Mouse (Mus musculus): ENCODE measurements around the gene Aire.

Gene Aire

DNA sequence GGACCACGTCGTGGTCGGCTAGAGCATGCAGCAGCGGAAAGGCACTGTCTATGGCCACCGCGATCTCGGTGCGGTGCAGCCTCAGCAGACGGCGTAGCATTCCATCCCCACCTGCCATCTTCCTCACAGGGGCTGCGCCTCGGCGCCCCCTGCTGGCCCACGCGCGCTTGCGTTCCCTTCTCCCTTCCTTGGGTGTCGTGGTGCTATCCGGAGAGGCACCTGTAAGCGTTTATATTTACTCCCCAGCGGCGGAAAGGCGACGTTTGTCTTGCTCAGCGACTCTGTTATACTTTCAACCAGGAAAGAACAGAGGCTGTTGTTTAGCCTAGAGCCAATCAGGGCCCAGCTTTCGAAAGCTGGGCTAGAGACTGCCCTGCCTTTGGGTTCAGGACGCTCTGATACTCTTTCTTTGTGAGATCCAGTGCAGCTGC, at the start of gene Aire:
Aire (minus strand) TSS at position 205 of the 431 bp plus-strand sequence.
- DNase-seq (ENCODE audit: low spot score in 2 of 2): peak; percentile 12 to 26

DNA sequence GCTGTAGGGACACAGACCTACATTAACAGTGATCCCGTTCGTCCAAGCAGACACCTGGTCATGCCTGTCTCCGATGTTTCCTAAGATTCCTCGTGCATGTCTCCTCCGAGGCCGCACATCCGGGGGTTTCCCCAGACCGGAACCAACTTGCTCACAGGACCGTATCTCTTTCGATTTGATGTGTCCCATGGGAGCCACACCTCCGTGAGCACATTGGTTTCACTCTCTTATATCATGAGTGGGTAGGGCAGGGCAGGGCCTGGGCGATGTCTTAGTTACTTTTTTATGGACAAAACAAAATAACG, 49.3 kb upstream of the Aire start:
- DNase-seq (ENCODE audit: low spot score in 2 of 2): no peak

DNA sequence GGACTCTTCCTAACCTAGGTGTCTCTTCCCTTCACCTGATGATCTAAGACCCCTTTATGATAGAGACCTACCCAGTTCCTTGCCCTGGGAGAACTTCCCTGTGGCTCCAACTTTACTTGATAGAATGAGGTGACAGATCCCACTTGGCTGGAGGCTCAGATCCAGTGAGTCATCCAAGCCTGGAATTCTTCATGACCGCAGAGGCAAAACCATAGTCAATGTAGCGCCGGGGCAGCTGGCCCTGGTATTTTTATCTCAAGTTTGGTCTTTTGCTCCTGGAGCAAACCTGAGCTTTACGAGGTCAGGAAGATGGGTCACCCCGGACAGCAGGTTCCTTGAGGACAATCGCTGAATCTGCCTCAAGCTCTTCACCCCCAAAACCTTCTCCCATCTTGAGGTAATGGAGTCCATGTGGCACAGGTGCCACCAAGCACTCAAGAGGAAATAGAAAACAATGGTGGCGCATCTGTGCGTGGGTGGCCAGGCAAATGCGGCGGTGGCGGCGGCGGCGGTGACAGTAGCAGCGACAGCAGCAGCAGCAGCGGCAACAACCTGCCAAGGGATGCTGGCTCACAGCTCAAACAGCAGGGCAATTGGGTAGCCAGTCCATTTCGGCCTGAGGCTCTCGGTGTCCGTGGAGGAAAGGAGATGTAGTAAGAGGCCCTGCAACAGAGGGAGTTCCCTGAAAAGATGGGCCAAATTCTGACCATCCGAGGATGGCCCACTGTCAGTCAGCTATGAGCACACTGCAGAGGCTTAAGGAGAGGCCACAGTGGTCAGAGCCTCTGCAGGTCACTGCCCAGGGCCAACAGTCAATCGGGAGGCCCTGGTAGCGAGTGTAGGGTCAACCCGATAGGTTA, 48.7 kb upstream of the Aire start:
- DNase-seq (ENCODE audit: low spot score in 2 of 2): no peak

DNA sequence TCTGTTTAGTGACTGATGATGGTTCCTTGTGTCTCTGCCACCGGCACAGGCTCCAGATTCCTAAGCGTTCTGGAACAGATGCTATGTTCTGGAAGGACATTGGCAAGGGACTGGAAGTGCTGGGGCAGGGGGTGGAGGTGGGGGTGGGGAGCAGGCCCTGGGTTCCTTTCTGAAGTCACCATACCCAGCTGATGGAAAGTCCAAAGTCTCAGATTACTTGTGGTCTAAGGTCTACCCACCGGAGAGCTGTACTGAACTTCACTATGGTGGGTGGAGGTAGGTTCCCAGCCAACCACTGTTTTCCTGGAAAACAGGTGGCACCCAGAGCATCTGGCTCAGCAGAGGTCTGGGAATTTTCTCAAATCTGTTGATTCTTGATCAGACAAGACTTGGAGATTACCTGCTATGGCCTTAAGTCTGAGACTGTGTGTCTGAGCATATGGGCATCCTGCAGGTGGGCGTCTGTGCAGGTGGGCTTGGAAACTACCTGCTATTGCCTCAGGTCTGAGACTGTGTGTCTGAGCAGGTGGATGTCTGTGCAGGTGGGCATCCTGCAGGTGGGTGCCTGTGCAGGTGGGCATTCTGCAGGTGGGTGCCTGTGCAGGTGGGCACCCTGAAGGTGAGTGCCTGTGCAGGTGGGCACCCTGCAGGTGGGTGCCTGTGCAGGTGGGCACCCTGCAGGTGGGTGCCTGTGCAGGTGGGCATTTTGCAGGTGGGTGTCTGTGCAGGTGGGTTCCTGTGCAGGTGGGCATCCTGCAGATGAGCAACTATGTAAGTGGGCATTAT, 47.5 kb upstream of the Aire start:
- no peak for DNase-seq (ENCODE audit: low spot score in 2 of 2)

DNA sequence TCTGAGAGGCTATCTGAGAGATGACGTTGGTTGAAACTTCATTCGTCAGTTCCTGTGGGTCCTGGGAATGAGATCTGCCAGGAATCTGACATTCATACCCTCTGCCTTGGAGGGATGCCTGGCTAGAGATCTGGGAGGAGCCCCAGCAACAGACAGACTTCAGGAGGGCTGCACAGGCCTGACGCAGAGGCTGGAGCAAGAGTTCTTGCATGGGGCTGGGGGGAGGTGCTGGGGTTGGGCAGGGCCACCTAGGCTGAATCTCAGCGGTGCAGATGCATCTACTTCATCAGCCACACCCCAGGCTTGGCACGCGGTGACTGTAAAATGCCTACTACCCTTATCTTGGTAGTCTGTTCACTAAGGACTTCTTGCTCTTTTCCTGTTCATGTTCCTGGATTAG, 46.8 kb upstream of the Aire start:
- no peak for DNase-seq (ENCODE audit: low spot score in 2 of 2)

DNA sequence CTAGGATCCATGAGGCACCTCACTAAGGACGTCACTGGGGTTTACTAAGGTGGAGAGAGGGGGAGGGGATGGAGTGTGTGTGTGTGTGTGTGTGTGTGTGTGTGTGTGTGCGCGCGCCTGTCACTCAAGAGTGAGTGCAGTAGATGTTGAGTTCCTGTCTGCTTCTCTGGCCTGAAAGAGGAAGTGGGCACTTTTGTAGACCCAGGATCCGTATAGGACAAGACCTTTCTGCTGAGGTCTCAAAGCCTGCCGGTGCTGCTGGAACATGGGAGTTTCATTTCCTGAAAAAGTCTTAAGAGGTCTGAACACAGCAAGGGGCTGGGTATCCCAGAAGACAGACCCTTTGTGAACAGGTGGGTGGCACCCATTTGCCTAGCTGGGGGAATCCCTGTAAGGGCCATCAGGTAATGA, 43.7 kb upstream of the Aire start:
- no peak for DNase-seq (ENCODE audit: low spot score in 2 of 2)

DNA sequence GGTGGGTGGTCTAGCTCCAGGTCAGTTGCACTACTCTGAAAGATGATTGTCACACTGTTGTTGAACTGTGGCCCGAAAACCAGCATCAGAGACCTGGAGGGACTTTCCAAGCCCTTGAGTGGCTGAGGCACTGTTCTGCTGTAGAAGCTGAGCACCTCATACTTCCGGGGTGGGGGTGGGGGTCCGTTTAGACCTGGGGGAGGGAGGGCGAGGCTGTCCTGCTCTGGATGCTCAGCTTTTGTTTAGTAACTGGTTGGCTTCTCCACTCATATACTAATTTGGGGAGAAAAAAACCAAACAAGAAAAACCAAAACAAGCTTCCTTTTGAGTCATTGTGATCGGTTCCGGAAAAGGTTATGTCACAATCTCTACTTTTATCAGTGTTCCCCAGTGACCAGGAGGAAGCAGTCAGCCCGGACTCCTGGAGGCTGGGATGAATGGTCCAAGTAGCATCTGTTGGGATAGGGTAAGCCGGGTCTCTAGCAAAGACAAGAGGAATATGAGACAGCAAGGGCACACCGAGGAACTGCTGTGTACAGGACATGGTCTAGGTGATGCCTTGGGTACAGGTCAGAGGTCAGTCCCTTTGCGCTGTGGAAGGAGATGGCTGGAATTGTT, 43.1 kb upstream of the Aire start:
- no peak for DNase-seq (ENCODE audit: low spot score in 2 of 2)

DNA sequence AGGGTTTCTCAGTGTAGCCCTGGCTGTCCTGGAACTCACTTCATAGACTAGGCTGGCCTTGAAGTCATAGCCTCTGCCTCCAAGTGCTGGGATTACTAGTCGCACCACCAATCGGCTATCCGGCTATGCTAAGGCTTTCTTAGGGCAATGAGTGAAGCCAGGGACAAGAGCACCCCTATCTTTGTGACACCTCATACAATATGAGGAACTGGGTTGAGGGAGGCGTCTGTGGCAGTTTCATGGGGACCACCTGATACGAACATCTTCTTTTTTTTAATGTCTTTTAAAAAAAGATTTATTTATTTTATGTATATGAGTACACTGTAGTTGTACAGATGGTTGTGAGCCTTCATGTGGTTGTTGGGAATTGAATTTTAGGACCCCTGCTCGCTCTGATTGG, 42.3 kb upstream of the Aire start:
- DNase-seq (ENCODE audit: low spot score in 2 of 2): no peak

DNA sequence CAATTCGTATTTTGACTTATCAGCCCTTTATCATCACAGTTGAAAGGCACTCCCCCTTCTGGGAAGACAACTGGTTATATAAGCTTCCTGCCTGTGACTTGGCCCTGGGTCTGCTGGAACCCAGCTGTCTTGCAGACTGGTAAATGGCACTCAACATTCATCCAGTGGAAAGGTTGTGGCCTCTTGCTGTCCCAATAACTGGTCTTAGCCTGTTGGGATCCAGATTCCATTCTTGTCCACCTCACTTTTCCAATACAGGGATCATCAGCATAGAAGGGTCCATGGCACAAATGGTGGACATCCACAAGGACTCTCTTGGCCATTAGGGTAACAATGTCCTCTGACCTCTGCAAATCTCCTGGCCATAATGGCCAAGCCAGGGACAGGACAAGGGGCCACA, 40.7 kb upstream of the Aire start:
- DNase-seq (ENCODE audit: low spot score in 2 of 2): no peak

DNA sequence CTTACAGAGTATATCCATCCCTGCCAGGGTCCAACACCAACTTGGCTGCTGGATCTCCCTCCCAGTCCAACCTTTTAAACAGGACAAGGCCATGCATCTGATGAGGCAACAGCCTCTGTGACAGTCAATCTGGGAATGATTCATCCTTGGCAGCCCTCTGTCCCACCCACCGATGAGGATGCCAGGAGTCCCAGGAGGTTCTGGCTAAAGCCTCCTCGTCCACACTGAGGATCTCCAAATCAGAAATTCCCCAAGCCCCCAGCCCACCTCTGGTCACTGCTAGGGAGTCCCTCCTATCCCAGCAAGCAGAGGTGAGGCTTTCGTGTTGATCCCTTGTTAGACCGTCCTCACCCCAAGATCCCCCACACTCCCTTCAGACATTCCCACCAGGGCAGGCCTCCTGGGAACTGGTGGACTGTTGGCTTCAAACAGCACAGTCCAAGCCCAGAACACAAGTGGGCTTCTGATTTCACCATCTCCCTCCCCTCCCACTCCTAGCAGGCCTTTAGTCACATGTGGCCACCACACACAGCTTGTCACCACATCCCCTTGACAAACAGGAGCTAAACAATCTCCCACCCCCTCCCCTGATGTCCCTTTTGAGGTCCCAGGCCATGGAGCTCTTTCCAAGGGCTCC, 36.7 kb upstream of the Aire start:
- DNase-seq (ENCODE audit: low spot score in 2 of 2): no peak

DNA sequence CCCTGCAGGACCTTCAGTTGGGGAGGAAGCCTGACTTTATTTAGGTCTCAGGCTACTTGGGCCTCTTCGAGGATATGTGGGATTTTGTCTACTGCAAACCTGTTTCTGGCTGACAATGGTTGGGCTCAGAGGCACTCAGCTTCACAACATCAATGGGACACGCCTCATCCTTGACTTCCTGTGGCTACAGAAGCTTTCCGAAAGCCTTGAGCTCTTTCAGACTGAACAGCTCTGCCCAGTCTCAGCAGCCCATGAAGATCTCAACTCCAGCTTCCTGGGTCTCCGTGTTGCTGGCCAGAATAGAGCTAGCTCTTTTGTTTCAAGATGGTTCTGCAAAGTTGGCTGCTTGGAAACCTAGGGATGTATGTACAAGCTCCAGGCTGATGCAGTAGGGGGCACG, 34.9 kb upstream of the Aire start:
- no peak for DNase-seq (ENCODE audit: low spot score in 2 of 2)

DNA sequence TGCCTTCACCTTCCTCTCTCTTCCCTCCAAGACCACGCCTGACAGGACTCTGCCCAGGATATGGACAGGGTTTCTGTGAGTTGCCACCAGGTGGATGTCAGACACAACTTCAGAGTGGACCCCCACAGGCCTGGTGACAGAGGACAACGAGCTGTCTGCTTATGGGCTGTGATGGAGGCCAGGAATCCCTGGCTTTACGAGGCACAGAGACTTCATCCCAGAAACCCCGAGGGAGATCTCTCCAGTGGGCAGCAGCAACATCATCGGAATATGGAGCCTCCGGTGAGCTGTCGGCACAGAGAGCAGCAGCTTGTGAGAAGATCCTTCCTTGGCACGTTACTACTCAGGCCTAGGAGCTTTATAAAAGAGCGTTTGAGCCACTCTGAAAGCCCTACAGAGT, 34.5 kb upstream of the Aire start:
- DNase-seq (ENCODE audit: low spot score in 2 of 2): no peak

DNA sequence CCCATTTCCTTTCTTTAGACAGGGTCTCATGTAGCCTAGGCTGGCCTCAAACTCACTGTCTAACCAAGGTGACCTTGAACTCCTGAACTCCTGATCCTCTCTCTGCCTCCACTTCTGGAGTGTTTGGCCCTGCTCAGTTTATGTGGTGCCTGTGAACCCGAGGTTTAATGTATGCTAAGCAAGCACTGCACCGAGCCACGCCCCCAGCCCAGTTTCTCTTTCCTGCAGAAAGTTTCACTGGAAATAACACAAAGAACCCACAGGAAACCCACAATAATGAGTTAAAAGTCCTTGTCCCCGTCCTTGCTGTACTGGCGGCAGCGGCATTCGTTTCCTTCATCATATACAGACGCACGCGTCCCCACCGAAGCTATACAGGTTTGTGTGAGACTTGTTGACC, 31.6 kb upstream of the Aire start:
- no peak for DNase-seq (ENCODE audit: low spot score in 2 of 2)

DNA sequence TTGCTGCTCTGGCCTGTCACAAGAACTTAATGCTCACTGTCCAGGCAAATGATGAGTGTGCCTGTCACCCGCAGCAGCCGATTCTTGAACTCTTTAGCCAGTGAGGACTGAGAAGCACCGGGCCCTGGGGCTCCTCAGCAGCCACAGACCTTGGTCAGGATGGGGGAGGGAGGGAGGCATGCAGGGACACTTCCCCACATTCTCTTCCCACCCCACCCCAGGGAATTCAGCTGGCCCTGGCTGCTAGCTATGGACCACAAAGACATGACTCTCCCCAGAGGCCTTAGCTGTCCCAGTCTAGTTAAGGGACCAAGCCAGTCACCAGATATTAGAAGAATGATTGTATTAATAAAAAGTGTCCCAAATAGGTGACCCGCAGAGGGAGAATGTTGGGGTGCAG, 30.7 kb upstream of the Aire start:
- no peak for DNase-seq (ENCODE audit: low spot score in 2 of 2)

DNA sequence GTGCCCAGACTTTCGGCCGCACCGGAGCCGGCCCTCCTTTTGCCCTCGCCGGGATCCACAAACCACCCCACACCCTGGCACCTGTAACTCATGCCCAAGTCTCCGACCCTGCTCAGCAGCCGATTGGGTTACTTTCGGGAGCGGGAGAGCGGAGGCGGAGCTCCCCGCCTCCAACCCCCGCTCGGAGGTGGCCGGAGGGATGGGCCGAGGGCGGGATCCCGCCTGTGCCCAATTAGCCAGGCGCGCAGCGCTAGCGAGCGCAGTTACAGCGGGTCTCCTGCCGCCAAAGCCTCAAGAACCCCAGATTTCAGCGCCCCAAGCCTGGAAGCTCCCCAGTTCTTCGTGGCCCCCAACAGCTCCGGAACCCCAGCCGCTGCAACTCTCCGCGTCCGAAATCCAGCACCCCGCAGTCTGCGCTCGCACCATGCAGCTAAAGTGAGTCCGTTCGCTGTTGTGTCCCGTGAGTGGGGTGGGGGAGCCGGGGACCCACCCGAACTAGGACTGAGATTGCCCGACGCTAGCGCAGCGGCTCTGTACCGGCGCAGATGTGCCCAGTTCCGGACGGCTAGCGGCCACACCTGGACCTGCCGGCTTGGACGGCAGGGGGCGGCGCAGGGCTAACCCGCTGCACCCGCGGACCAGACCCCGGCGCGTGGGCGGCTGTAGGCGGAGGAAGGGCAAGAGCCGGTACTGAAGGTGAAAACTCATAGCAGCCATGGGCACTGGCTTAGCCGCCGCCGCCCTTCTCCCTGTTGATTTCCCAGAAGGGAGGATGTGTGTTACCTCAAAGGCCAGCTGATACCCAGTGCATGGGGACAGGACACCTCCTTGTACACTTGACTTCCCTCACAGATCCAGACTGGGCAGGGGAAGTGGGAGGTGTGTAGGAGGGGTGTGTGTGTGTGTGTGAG, 25.9 kb upstream of the Aire start, which contains the start of gene Icosl:
Icosl (plus strand) TSS at position 202 of the 911 bp plus-strand sequence.
- peak in 1 of 2 experiments; percentile 33 for DNase-seq (ENCODE audit: low spot score in 2 of 2)

DNA sequence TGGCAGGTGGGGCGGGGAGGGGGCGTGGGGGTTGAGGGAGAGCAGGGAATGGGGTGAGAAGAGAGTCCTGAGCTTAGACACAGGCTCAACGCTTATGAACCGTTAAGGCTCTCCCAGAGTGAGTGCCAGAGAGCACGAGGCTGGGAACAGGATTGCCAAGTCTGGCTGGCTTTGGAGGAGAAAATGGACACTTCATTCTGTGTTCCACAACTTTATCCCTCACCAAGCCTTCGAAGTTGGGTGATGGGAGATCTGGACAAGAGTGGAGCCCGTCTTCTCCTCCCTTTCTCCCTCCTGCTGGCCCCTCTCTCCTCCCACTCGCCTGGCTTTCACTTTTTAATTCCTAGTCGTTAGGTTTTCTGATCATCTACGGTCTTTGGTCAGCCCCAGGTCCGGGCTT, 25.1 kb upstream of the Aire start:
- DNase-seq (ENCODE audit: low spot score in 2 of 2): no peak

DNA sequence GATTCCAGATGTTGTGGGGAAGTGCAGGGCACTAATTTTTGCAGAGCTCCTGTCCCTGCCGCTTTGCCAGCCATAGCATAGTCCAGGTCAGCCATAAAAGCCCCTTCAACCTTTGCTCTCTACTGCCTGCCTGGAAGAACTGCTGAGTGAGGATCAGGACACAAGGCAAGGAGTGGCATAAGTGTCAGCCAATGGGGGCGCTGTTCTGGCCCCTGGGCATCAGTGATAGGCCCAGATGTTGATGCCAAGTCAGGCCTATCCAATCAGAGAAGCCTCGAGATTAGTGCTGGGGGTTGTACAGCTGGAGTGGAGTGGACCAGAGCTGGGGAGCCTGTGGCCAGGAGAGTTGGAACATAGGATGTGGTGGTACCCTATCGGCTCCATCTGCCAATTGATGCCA, 23.8 kb upstream of the Aire start:
- no peak for DNase-seq (ENCODE audit: low spot score in 2 of 2)

DNA sequence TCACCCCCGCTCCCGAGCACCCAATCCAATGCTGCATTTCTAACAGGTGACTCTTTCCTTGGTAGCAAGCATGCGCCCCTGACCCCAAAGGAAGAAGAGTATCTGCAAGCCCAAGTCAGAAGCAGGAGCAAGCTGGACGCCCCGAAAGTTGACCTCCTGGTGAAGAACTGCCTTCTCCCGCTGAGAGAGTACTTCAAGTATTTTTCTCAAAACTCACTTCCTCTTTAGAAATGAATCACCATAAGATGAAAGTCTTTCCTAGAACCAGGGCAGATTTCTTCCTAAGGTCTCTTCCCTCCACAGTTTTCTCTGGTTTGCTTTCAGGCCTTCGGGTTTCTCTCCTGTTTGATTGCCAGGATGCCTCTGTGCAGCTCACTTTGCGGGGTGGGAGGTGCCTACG, 19.7 kb upstream of the Aire start:
- no peak for DNase-seq (ENCODE audit: low spot score in 2 of 2)

DNA sequence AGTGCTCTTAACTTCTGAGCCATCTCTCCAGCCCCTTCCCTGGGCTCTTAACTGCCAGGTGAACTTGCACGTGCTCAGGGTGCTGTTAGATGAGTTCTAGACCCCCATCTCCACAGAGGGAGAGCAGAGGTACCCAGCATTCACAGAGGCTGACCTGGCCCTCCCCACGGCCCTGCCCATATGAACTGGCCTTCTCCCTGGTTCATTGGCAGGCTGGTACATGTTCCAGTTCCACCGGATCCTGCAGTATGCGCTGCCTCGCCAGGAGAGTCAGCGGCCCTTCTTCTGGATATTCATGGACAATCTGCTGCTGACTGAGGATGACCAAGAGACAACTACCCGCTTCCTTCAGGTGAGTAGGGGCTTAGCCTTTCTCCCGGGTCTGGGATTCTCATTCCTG, 13.6 kb upstream of the Aire start:
- no peak for DNase-seq (ENCODE audit: low spot score in 2 of 2)

DNA sequence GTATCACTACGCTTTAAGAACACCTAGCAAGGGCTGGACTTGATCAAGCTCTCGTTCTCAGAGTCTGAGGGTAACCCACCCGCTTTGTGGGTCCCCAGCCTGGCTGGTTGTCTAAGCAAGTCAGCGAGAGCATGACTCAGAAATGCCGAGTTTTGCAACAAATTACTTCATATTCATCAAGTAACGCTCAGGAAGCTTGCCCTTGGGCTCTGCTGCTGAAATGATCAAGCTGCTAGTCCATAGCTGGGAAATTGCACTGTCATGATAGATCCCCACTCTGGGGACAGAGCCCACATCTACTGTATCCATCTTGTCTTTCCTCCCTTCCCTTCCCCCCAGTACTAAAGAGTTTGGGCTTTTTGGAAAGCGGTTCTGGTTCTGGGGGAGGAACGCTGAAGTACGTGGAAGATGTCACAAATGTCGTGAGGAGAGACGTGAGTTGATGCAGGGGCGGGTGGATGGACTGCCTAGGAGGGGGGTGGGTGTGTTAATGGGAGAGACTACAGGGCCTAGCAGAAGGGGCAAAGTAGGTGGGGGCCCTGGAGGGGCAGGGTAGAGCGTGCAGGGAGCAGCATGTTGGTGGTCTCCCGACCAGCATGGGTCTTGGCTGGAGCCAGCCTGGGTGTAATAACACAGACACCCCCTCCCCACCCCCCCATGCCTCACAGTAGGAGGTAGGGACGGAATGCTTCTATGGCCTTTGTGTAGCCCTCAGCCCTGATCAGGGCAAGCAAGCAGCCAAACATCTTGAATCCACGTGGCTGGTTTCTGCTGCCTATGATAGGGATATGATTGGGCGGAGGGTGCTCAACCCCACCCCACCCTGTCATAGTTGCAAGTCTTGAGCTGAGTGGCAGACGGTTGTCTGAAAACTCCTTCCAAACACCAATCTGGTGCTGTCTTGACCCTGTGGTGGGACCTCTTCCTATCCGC, 11.5 kb upstream of the Aire start:
- no peak for DNase-seq (ENCODE audit: low spot score in 2 of 2)
